Mouse (Mus musculus) megakaryocyte, embryonic 14.5 days (primary cell): ENCODE measurements around the gene Exoc4. TPM values are rescaled to one million over a fixed set of nuclear protein-coding genes. Genes with fewer than 3 reads are reported as not detected.

Source experiments
- H3K27me3 ChIP-seq: replicated peaks from 2 replicates; pipeline ENCODE3; 2012; ENCODE audit warnings: inconsistent platforms
- H3K36me3 ChIP-seq: replicated peaks from 2 replicates; pipeline ENCODE3; 2012; ENCODE audit warnings: low read length, inconsistent platforms, mixed read lengths
- H3K4me1 ChIP-seq: 2 replicates; pipeline ENCODE4 v1.6.1; 2012; ENCODE audit warnings: inconsistent platforms
- H3K4me3 ChIP-seq: replicated peaks from 2 replicates; pipeline ENCODE3; 2012; ENCODE audit warnings: moderate library complexity, mild to moderate bottlenecking, inconsistent platforms
- H3K9me3 ChIP-seq: 2 replicates; pipeline ENCODE4 v1.6.1; 2012; ENCODE audit warnings: inconsistent platforms
- FLI1 ChIP-seq: IDR thresholded peaks from 2 replicates; pipeline ENCODE4 v1.6.1; 2012; ENCODE audit warnings: low read length, inconsistent platforms, mixed read lengths
- GATA1 ChIP-seq: IDR thresholded peaks from 3 replicates; pipeline ENCODE4 v1.6.1; 2012; ENCODE audit warnings: mixed read lengths, low read length, inconsistent platforms, borderline replicate concordance
- polyA plus RNA-seq: library from polyadenylated mRNA; stranded (reverse); fragments of >175 nt; gene quantifications from 2 replicates; pipeline ENCODE4 v1.2.3, GENCODE M21; 2012; ENCODE audit warnings: low replicate concordance; ENCODE audit not compliant: insufficient read depth

Exoc4 gene
- polyA plus RNA-seq, 1 experiment = 8.4 TPM

DNA sequence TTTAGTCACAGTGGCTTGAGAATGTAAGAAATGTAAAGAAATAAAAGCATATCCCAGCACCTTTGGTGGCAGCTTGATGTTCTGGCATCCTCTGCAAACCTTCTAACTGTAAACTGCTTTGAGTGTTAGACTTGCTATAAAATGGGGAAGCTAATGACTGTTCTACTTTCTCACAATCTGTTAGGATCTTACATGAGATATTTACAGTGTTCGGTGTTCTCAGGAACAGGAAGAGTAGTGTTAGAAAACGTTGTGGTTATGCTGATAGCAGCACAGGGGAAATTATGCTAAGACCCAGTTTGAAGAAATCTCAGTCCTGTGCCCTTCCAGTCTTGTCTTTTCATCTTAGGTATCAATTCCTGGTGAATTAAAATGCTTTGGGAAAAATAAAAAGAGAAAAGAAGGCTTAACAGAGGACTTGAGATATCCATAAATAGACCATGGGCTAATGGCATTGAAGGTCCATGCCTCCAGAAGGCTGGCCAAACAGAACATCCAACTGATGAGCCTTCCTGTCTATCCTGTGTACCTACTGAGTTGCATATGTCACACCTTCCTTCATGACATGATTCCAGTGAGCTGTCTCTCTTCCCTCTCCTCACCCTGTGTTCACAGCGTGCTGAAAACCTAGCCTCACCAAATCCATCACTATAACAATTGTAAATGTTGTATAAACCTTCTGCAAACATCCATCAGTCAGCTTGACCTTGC lies 557.3 kb downstream of the Exoc4 start:
- H3K27me3 ChIP-seq = no peaks in the 10 kb centered on the region
- no peaks in the 10 kb centered on the region for H3K9me3 ChIP-seq
- H3K36me3 ChIP-seq = no peaks in the 10 kb centered on the region
- H3K4me3 ChIP-seq = no peak overlapping the region
- peaks cover 25% of the 10 kb centered on the region for H3K4me1 ChIP-seq
- no peak for TF ChIP-seq GATA1
- TF ChIP-seq FLI1 = no peak

DNA sequence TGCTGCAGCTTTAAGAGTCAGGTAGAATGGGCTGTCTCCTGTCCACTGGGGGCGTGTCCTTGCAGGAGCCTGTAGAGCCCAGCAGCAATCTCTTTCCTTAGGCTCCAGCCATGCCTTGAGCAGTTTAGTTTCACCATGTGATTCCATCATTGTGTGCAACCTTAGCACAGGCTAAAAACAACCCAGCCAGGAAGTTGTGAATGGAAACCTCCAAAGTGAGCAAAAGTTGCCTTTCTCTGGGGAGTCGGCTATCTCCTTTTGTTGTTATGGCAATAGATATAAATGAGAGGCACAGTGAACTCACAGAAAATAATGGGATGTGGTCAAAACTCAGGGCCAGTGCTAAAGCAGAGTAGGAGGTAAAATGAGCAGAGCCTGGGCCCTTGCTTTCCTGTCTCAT lies 565.5 kb downstream of the Exoc4 start:
- no peak overlapping the region for H3K4me3 ChIP-seq
- H3K27me3 ChIP-seq = no peaks in the 10 kb centered on the region
- H3K4me1 ChIP-seq = peaks cover 14% of the 10 kb centered on the region
- peaks cover 16% of the 10 kb centered on the region for H3K36me3 ChIP-seq
- no peaks in the 10 kb centered on the region for H3K9me3 ChIP-seq
- TF ChIP-seq FLI1 (no peak), GATA1 (no peak)

DNA sequence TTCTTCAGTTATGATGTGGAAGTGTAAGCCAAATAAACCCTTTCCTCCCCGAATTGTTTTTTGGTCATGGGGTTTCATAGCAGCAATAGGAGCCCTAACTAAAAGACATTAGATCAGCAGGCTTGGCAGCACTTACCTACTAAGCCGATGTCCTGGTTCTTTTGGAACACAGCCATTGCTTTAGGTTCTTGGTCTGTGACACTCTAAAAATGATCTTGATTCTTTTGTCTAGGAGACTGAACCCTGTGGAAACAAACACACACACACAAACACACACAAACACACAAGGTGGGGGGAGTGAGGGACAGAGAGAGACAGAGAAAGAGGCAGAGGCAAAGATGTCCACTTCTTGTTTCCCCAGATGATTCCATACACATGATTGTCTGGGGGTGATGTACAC lies 574.3 kb downstream of the Exoc4 start:
- Histone ChIP-seq H3K4me3 (no peak overlapping the region), H3K27me3 (no peaks in the 10 kb centered on the region)

DNA sequence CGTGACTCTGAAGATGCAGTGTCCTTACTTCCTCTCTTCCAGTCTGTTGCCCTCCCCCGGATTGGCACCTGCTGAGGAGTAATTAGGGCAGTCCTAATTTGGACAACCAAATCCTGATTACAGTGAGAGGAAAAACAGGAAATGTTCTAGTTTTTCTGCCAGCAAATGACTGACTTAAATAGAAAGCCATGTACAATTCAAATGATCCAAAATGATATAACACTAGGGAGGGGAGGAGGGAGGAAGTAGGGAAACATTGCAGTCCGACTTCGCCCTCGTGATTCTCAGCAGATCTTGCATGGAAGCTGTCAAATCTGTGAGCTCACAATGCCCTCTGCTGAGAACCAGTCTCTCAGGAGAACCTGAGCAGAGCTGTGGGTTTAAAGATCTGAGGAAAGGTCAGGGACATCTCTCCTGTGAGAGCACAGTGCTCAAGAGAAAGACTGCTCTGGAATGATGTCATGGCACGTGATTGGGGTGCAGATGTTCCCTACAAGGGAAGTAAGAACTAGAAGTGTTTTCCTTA lies 575.0 kb downstream of the Exoc4 start:
- Histone ChIP-seq H3K27me3 (no peaks in the 10 kb centered on the region), H3K9me3 (peaks cover 7% of the 10 kb centered on the region; the same call in 1 of the 2 replicates), H3K36me3 (peaks cover 32% of the 10 kb centered on the region), H3K4me3 (no peak overlapping the region), H3K4me1 (no peaks in the 10 kb centered on the region)
- TF ChIP-seq GATA1 = no peak
- no peak for TF ChIP-seq FLI1

More for the DNA sequence above, 574.3 kb downstream of the Exoc4 start:
- Histone ChIP-seq H3K9me3 (peaks cover 7% of the 10 kb centered on the region; the same call in 1 of the 2 replicates), H3K4me1 (no peaks in the 10 kb centered on the region), H3K36me3 (peaks cover 32% of the 10 kb centered on the region)
- no peak for TF ChIP-seq FLI1
- no peak for TF ChIP-seq GATA1

DNA sequence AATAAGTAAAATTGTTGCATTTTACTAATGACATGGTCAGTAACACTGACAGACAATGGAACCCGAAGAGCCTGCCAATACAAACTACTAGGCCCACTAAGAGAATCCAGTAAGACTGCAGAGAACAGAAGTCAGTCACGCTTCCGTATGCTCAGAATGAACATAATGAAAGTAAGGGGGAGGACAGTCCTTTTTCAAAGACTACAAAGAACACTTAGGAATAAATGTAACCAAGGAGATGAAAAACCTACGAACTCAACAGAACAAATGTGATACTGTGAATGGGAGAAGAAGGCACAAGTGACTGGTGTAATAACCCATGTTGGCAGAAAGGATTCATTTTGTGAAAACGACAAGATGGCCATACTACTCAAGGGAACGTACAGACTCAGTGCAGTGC lies 579.6 kb downstream of the Exoc4 start:
- Histone ChIP-seq H3K27me3 (no peaks in the 10 kb centered on the region), H3K9me3 (peaks cover 7% of the 10 kb centered on the region; the same call in 1 of the 2 replicates), H3K4me1 (no peaks in the 10 kb centered on the region), H3K4me3 (no peak overlapping the region), H3K36me3 (peaks cover 18% of the 10 kb centered on the region)
- TF ChIP-seq GATA1 = no peak
- TF ChIP-seq FLI1 = no peak

DNA sequence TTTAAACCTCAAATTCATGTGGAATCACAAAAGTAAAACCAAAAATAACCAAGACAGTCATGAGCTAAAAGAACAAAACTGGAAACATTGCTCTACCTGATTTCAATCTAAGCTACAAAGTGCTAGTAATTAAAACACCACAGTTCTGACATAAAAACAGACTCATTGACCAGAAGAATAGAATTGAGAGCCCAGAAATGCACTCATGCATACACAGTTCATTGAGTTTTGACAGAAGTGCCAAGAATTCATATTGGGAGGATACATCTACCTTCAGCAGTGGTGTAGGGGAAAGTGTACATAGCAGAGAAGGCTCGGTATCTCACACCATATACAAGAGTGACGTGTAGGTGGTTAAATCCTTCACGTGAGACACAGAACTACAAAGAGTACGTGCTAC lies 580.4 kb downstream of the Exoc4 start:
- H3K4me1 ChIP-seq = no peaks in the 10 kb centered on the region
- H3K4me3 ChIP-seq = no peak overlapping the region
- no peaks in the 10 kb centered on the region for H3K27me3 ChIP-seq
- H3K9me3 ChIP-seq = peaks cover 7% of the 10 kb centered on the region; the same call in 1 of the 2 replicates
- H3K36me3 ChIP-seq = peaks cover 18% of the 10 kb centered on the region
- no peak for TF ChIP-seq GATA1
- no peak for TF ChIP-seq FLI1

DNA sequence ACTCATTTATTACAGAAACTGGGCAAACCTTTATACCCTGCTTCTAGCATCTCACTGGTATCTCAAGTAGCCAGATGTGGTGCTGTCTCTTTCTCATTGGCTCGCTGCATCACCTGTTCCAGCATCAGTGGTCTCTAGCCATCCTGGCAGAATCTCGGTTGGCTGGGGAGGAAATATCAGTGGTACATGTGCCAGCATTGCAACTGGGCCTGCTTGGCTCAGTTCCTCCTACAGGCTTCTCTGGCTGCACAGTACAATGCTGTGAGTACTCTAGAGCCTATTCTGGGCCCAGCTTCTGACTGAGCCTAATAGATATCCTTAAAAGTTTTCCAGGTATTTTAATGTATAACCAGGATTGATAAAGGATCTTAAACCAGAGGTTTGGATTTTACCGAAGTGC lies 582.4 kb downstream of the Exoc4 start:
- Histone ChIP-seq H3K4me3 (no peak overlapping the region), H3K36me3 (peaks cover 7% of the 10 kb centered on the region), H3K4me1 (no peaks in the 10 kb centered on the region), H3K27me3 (no peaks in the 10 kb centered on the region), H3K9me3 (no peaks in the 10 kb centered on the region)
- TF ChIP-seq GATA1 = no peak

DNA sequence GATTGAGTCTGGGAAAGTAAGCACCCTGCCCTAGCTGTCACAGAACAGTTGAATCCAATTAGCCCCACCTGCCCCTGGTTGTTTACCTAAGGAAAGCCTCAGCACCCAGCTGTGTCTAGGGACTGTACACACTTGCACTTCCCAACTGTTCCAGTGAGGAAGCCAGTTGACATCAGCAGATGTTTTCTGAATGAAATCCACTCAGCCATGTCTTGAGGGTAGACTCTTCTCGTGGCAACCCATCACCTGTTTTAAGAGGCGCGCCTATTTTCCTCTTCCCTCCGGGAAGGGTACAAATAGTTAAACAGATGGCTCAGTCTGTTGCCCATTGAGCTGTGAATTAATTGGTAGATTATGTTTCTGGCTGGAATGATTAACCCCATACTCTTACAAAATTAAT lies 584.1 kb downstream of the Exoc4 start:
- TF ChIP-seq GATA1 = no peak
- TF ChIP-seq FLI1 = no peak
- H3K4me3 ChIP-seq = no peak overlapping the region
- H3K9me3 ChIP-seq = no peaks in the 10 kb centered on the region
- no peaks in the 10 kb centered on the region for H3K4me1 ChIP-seq
- H3K36me3 ChIP-seq = no peaks in the 10 kb centered on the region
- no peaks in the 10 kb centered on the region for H3K27me3 ChIP-seq

DNA sequence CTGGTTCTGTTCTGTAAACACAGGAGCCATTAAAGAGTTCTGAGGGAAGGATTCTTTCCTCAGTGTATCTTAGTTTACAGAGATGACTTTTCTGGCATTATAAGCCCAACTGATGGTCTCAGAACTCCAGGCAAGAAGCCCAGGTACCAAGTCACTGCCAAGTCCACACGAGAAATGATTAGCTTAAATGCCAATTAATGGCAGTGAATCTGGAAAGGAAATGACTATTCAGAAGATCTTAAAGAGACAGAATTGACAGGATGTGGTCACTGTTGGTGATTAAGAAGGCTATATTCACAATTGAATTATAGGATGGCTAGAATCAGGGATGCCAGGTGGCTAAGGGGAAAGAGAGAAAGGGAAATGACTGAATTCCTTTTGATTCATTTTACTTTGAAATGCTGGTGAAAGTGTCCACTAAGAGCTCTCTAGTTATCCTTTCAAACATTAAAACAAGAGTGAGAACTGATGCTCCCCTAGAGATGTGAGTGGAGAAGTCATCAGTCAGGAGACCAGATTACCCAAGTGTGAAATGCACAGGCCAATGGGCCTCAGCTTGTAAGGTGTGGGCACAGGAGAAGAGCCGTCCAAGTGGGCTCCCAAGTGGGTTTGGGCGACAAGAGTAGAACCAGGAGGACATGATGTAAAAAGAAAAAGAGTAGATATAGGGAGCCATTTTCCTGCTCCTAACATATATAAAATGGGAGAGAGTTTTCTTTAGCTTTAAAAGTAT lies 587.3 kb downstream of the Exoc4 start:
- H3K4me3 ChIP-seq = no peak overlapping the region
- peaks cover 16% of the 10 kb centered on the region for H3K36me3 ChIP-seq
- no peaks in the 10 kb centered on the region for H3K9me3 ChIP-seq
- TF ChIP-seq FLI1 (no peak), GATA1 (no peak)
- H3K27me3 ChIP-seq = no peaks in the 10 kb centered on the region
- H3K4me1 ChIP-seq = peaks cover 5% of the 10 kb centered on the region; the same call in 1 of the 2 replicates

DNA sequence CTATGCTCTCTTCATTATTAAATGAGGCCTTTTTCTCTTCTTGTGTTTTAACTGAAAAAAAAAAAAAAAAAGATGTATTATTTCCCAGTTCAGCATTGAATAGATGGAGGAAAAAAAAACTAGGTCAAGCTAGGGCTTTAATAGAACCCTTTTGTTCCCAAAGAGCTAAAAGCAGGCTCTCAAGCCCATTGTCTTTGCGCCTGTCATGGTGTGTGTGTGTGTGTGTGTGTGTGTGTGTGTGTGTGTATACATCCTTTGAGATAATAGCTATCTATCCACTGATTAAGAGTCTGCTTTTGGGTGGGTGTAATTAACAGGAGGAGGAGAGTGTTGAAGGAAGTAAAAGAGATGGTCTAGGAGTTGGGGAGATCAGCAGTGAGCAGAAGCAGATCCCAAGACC lies 594.0 kb downstream of the Exoc4 start:
- H3K9me3 ChIP-seq = no peaks in the 10 kb centered on the region
- peaks cover 16% of the 10 kb centered on the region for H3K36me3 ChIP-seq
- TF ChIP-seq GATA1 (no peak), FLI1 (no peak)
- H3K27me3 ChIP-seq = no peaks in the 10 kb centered on the region
- peaks cover 8% of the 10 kb centered on the region; the same call in 1 of the 2 replicates for H3K4me1 ChIP-seq
- H3K4me3 ChIP-seq = no peak overlapping the region
